Mouse (Mus musculus) liver, embryonic 14.5 days (tissue): ENCODE data around the gene Smarcb1.

Experiments
- CTCF ChIP-seq: IDR thresholded peaks from 2 replicates; pipeline ENCODE4 v1.5.1; 2016; ENCODE audit warnings: antibody characterized with exemption, low read depth, control low read depth
- EP300 ChIP-seq: IDR thresholded peaks from 2 replicates; pipeline ENCODE4 v1.6.1; 2016; ENCODE audit warnings: antibody characterized with exemption, low read depth

DNA sequence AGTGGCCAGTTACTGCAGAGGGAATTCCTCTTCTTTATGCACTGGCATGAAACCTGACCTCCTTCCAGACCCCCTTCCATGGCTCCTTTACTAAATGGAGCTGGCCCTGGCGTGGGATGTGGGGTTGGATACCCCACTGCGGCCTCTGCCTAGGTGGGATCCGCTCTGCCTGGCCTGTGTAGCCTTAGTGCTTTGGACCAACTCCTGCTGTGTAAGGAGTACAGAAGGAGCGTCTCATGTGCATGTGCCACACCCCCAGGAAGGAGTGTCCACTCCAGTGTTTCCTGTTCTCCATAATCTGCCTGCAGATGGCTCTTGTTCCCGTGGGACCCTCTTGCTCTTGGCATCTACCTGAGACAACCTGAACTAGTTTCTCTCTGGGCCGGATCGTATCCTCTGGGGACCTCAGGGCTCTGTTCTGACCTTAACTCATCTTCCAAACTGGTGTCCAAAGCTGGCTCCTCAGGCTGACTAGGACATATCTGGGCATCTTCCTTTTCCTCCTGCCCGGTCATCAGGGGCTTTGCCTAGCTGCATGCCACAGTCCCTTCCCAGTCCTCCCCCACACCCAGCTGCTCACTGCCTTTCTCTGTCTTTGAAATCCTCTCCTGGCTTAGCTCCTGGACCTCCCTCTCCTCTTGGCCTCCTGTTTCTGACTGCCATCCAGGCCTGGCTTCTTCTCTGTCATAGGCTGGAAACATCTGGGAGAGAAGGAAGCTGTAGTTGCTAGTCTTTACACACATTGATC lies 31.8 kb downstream of the Smarcb1 start:
- TF ChIP-seq CTCF (no peak), EP300 (no peak)
